Mouse (Mus musculus) myocyte (in vitro differentiated cells): ENCODE measurements around the gene Atp5b. TPM values are rescaled to one million over a fixed set of nuclear protein-coding genes. Genes with fewer than 3 reads are reported as not detected.
"Not testable (repeated sequence)": the region's sequence is repeated elsewhere in the genome, so short reads cannot be mapped to it uniquely, and the experiment has no call there.

Experiments used
- H3K27me3 ChIP-seq: one replicate; pipeline ENCODE4 v1.6.1; 2011; ENCODE audit not compliant: control insufficient read depth, insufficient read depth, insufficient read length
- H3K36me3 ChIP-seq: one replicate; pipeline ENCODE4 v1.6.1; 2011; ENCODE audit not compliant: control insufficient read depth, insufficient read depth
- H3K4me2 ChIP-seq: one replicate; pipeline ENCODE4 v1.6.1; 2011; ENCODE audit warnings: low read depth, control low read depth
- H3K4me3 ChIP-seq: one replicate; pipeline ENCODE4 v1.5.1; 2011; ENCODE audit warnings: mild to moderate bottlenecking, control low read depth, moderate library complexity
- H3K79me2 ChIP-seq: one replicate; pipeline ENCODE4 v1.6.1; 2011; ENCODE audit not compliant: control insufficient read depth, insufficient read depth
- H3ac ChIP-seq: one replicate; pipeline ENCODE4 v1.6.1; 2011; ENCODE audit not compliant: control insufficient read depth, insufficient read length
- CEBPB ChIP-seq: IDR thresholded peaks from 2 replicates; pipeline ENCODE4 v1.6.1; 2011; ENCODE audit warnings: mild to moderate bottlenecking, moderate library complexity; ENCODE audit not compliant: poor library complexity, insufficient read depth, severe bottlenecking
- E2F4 ChIP-seq: IDR thresholded peaks from one replicate; pipeline ENCODE4 v1.6.1; 2011; ENCODE audit warnings: mild to moderate bottlenecking, control low read depth, moderate library complexity; ENCODE audit not compliant: insufficient read depth
- MAX ChIP-seq: IDR thresholded peaks from one replicate; pipeline ENCODE4 v1.6.1; 2011; ENCODE audit warnings: low read depth, mild to moderate bottlenecking, control low read depth
- MYOD1 ChIP-seq, 3 experiments: IDR thresholded peaks; one replicate each; pipeline ENCODE4 v1.6.1; 2011; ENCODE audit warnings: control low read depth in 2 of 3, low read depth in 2 of 3, mild to moderate bottlenecking in 2 of 3, moderate library complexity in 1 of 3; ENCODE audit not compliant: insufficient read length in 2 of 3, control insufficient read depth in 1 of 3
- MYOG ChIP-seq, 3 experiments: IDR thresholded peaks; one replicate each; pipeline ENCODE4 v1.6.1; 2011; ENCODE audit warnings: control low read depth in 2 of 3, low read depth in 2 of 3, mild to moderate bottlenecking in 2 of 3; ENCODE audit not compliant: insufficient read length in 2 of 3, control insufficient read depth in 1 of 3, insufficient read depth in 1 of 3
- POLR2A ChIP-seq: IDR thresholded peaks from one replicate; pipeline ENCODE4 v1.6.1; 2011; ENCODE audit warnings: low read depth, mild to moderate bottlenecking, control low read depth, moderate library complexity; ENCODE audit not compliant: insufficient read length
- POLR2AphosphoS2 ChIP-seq: IDR thresholded peaks from one replicate; pipeline ENCODE4 v1.6.1; 2011; ENCODE audit warnings: low read depth, control low read depth; ENCODE audit not compliant: insufficient read length
- REST ChIP-seq: IDR thresholded peaks from one replicate; pipeline ENCODE4 v1.6.1; 2011; ENCODE audit warnings: mild to moderate bottlenecking, control low read depth, moderate library complexity; ENCODE audit not compliant: insufficient read depth, insufficient read length
- SRF ChIP-seq: IDR thresholded peaks from one replicate; pipeline ENCODE4 v1.6.1; 2011; ENCODE audit warnings: low read depth; ENCODE audit not compliant: control insufficient read depth, insufficient read length
- TCF12 ChIP-seq: IDR thresholded peaks from one replicate; pipeline ENCODE4 v1.6.1; 2011; ENCODE audit warnings: mild to moderate bottlenecking, control low read depth; ENCODE audit not compliant: poor library complexity, insufficient read depth, severe bottlenecking
- TCF3 ChIP-seq: IDR thresholded peaks from one replicate; pipeline ENCODE4 v1.6.1; 2011; ENCODE audit warnings: low read depth, control low read depth; ENCODE audit not compliant: insufficient read length
- USF1 ChIP-seq: IDR thresholded peaks from one replicate; pipeline ENCODE4 v1.6.1; 2011; ENCODE audit warnings: low read depth, mild to moderate bottlenecking, control low read depth, moderate library complexity
- polyA plus RNA-seq: library from polyadenylated mRNA; unstranded; fragments of >200 nt; fragmentation: generic; extraction: Trizol; gene quantifications from one replicate; pipeline ENCODE4 v1.2.1, GENCODE M21; 2012; ENCODE audit warnings: missing spikeins

Gene Atp5b
- polyA plus RNA-seq, 1 experiment: 3,270 TPM

- Histone ChIP-seq H3K79me2 (peaks cover 82% of the 10 kb centered on the region), H3K4me2 (no peak overlapping the region), H3K36me3 (no peaks in the 10 kb centered on the region), H3K4me3 (no peak overlapping the region), H3ac (no peak overlapping the region), H3K27me3 (no peaks in the 10 kb centered on the region)
- TF ChIP-seq TCF12 (no peak), REST (no peak), MYOD1 (IDR thresholded peaks at IDR 0.05; ENCODE audit: control insufficient read depth in 1 of 3, insufficient read length in 2 of 3, low read depth in 2 of 3) (no peak), MAX (no peak), POLR2A (no peak), USF1 (no peak), TCF3 (no peak), CEBPB (no peak), POLR2AphosphoS2 (no peak)
Observed at GRCm38 (mm10) chr10:128062221-128062989, 20.7 kb upstream of the Atp5b start.

- Histone ChIP-seq H3K27me3 (no peaks in the 10 kb centered on the region), H3ac (no peak overlapping the region), H3K79me2 (peaks cover 100% of the 10 kb centered on the region), H3K36me3 (peaks cover 25% of the 10 kb centered on the region), H3K4me3 (no peak overlapping the region), H3K4me2 (no peak overlapping the region)
- TF ChIP-seq POLR2AphosphoS2 (no peak), POLR2A (no peak), REST (no peak), MYOG (IDR thresholded peaks at IDR 0.05; ENCODE audit: control insufficient read depth in 1 of 3, insufficient read depth in 1 of 3, insufficient read length in 2 of 3, low read depth in 2 of 3) (no peak), USF1 (no peak), CEBPB (no peak), MYOD1 (IDR thresholded peaks at IDR 0.05; ENCODE audit: control insufficient read depth in 1 of 3, insufficient read length in 2 of 3, low read depth in 2 of 3) (no peak), TCF3 (no peak), MAX (no peak), TCF12 (no peak), E2F4 (no peak), SRF (no peak)
Observed at GRCm38 (mm10) chr10:128066072-128066471, 17.0 kb upstream of the Atp5b start.

DNA sequence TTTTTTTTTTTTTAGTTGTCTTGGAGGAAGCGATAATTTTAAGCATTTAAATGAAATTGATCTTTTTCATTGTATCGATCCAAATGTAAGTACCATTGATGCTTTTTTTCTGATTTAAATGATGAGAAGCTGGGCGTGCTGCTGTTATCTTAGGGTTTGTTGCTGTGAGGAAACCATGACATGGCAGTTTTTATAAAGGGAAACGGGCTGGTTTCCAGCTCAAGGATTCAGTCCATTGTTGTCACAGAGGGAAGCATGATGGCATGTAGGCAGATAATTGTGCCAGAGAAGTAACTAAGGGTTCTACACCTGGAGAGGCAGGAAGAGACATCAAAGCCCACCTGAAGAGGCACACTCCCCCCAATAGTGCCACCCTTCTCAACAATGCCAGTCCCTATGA lies 13.9 kb upstream of the Atp5b start:
- Histone ChIP-seq H3K27me3 (no peaks in the 10 kb centered on the region), H3ac (no peak overlapping the region), H3K79me2 (peaks cover 88% of the 10 kb centered on the region), H3K4me3 (no peak overlapping the region), H3K4me2 (no peak overlapping the region), H3K36me3 (peaks cover 50% of the 10 kb centered on the region)
- TF ChIP-seq E2F4: no peak
- no peak for TF ChIP-seq REST
- no peak for TF ChIP-seq MAX
- no peak for TF ChIP-seq MYOD1 (IDR thresholded peaks at IDR 0.05; ENCODE audit: control insufficient read depth in 1 of 3, insufficient read length in 2 of 3, low read depth in 2 of 3)
- no peak for TF ChIP-seq MYOG (IDR thresholded peaks at IDR 0.05; ENCODE audit: control insufficient read depth in 1 of 3, insufficient read depth in 1 of 3, insufficient read length in 2 of 3, low read depth in 2 of 3)
- no peak for TF ChIP-seq USF1
- no peak for TF ChIP-seq TCF12
- no peak for TF ChIP-seq POLR2A
- TF ChIP-seq SRF: no peak
- TF ChIP-seq POLR2AphosphoS2: no peak
- TF ChIP-seq CEBPB: no peak
- no peak for TF ChIP-seq TCF3

GRCm38 (mm10) chr10:128070432-128070831 lies 12.6 kb upstream of the Atp5b start:
- H3K36me3 ChIP-seq: peaks cover 61% of the 10 kb centered on the region
- peaks cover 76% of the 10 kb centered on the region for H3K79me2 ChIP-seq
- not testable (repeated sequence) for H3K4me2 ChIP-seq

GRCm38 (mm10) chr10:128078269-128078668 lies 4.8 kb upstream of the Atp5b start:
- H3K27me3 ChIP-seq, H3K4me2 ChIP-seq, H3ac ChIP-seq, H3K4me3 ChIP-seq, H3K79me2 ChIP-seq: not testable (repeated sequence)
- peaks cover 40% of the 10 kb centered on the region for H3K36me3 ChIP-seq

More at GRCm38 (mm10) chr10:128070432-128070831, 12.6 kb upstream of the Atp5b start:
- not testable (repeated sequence) for H3K4me3 ChIP-seq, H3K27me3 ChIP-seq, H3ac ChIP-seq

DNA sequence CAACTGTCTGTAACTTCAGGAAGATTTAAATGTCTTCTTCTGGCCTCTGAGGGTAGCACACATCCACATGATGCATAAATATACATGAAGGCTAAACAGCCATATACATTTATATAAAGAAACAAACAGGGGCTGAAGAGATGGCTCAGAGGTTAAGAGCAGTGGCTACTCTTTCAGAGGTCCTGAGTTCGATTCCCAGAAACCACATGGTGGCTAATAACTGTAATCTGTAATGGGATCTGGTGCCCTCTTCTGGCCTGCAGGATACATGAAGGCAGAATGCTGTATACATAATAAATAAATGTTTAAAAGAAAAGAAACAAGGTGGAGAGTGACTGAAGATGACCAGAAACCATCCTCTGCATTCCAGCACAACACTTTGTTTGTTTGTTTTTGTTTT lies 2.6 kb upstream of the Atp5b start:
- TF ChIP-seq E2F4 (no peak), USF1 (no peak), SRF (no peak), POLR2A (no peak), MYOD1 (IDR thresholded peaks at IDR 0.05; ENCODE audit: control insufficient read depth in 1 of 3, insufficient read length in 2 of 3, low read depth in 2 of 3) (no peak), TCF3 (no peak), REST (no peak), TCF12 (no peak), CEBPB (no peak), POLR2AphosphoS2 (no peak), MAX (no peak), MYOG (IDR thresholded peaks at IDR 0.05; ENCODE audit: control insufficient read depth in 1 of 3, insufficient read depth in 1 of 3, insufficient read length in 2 of 3, low read depth in 2 of 3) (no peak)
- Histone ChIP-seq H3K27me3 (no peaks in the 10 kb centered on the region), H3K4me2 (no peak overlapping the region), H3ac (no peak overlapping the region), H3K79me2 (peaks cover 30% of the 10 kb centered on the region), H3K4me3 (no peak overlapping the region), H3K36me3 (peaks cover 26% of the 10 kb centered on the region)
